Mouse (Mus musculus) liver, embryonic 16.5 days (tissue): ENCODE measurements around the gene Cfap54. TPM values are rescaled to one million over a fixed set of nuclear protein-coding genes. Genes with fewer than 3 reads are reported as not detected.

Experiments
- ATAC-seq: fragments of 200-750 bp; cut with Nextera tagmentation; 2 replicates; pipeline ENCODE4 v1.8.0; 2017; ENCODE audit warnings: low read depth, mild to moderate bottlenecking, moderate number of reproducible peaks, moderate library complexity
- H3K27ac ChIP-seq: fragments of 300-500 bp; sonication (generic); 2 replicates; pipeline ENCODE4 v1.5.1; 2014; ENCODE audit warnings: mild to moderate bottlenecking, low read length
- H3K27me3 ChIP-seq: fragments of 300-500 bp; sonication (generic); 2 replicates; pipeline ENCODE4 v1.6.1; 2014; ENCODE audit warnings: low read depth, low read length, mixed read lengths; ENCODE audit not compliant: control insufficient read depth, insufficient read depth
- H3K36me3 ChIP-seq: fragments of 300-500 bp; sonication (generic); 2 replicates; pipeline ENCODE4 v1.6.1; 2014; ENCODE audit warnings: mild to moderate bottlenecking; ENCODE audit not compliant: control insufficient read depth, insufficient read depth
- H3K4me1 ChIP-seq: fragments of 300-500 bp; sonication (generic); 2 replicates; pipeline ENCODE4 v1.6.1; 2014; ENCODE audit warnings: low read depth, low read length, mixed read lengths; ENCODE audit not compliant: control insufficient read depth
- H3K4me2 ChIP-seq: fragments of 300-500 bp; sonication (generic); 2 replicates; pipeline ENCODE4 v1.6.1; 2014; ENCODE audit warnings: low read depth, low read length, mixed read lengths
- H3K4me3 ChIP-seq: fragments of 300-500 bp; sonication (generic); 2 replicates; pipeline ENCODE4 v1.5.1; 2014; ENCODE audit warnings: low read depth, mild to moderate bottlenecking, low read length
- H3K9ac ChIP-seq: fragments of 300-500 bp; sonication (generic); 2 replicates; pipeline ENCODE4 v1.6.1; 2014; ENCODE audit warnings: low read depth, low read length
- H3K9me3 ChIP-seq: fragments of 300-500 bp; sonication (generic); replicated peaks from 2 replicates; pipeline ENCODE4 v1.6.1; 2016; ENCODE audit warnings: low read length; ENCODE audit not compliant: control insufficient read depth
- WGBS: fragments of 180-500 bp; shearing (Covaris S2); extraction: QIAGEN DNeasy Blood & Tissue Kit; methylation state at CpG from one replicate; pipeline ENCODE4 v1.1.7; 2014; ENCODE audit not compliant: insufficient replicate concordance; 5-methylcytosine and 5-hydroxymethylcytosine counted together
- polyA plus RNA-seq: library from polyadenylated mRNA; unstranded; fragments of >200 nt; fragmentation: Nextera tagmentation; extraction: Ambion mirVana; gene quantifications from 2 replicates; pipeline ENCODE4 v1.2.1, GENCODE M21; 2015

Cfap54 gene
- polyA plus RNA-seq, 1 experiment from 2014 or later = not detected

GRCm38 (mm10) chr10:93122399-93123184, 41.2 kb upstream of the Cfap54 start:
- peak overlapping the region; percentile 42; the same call in 1 of the 2 replicates for H3K27ac ChIP-seq

GRCm38 (mm10) chr10:93121262-93121860, 39.9 kb upstream of the Cfap54 start:
- no peaks in the 10 kb centered on the region for H3K27me3 ChIP-seq
- no peak overlapping the region for H3K27ac ChIP-seq
- no peaks in the 10 kb centered on the region for H3K9me3 ChIP-seq
- ATAC-seq = no peak
- H3K36me3 ChIP-seq = no peaks in the 10 kb centered on the region
- H3K9ac ChIP-seq = no peak overlapping the region
- H3K4me3 ChIP-seq = no peak overlapping the region
- WGBS = 46% methylated on average over 6 of the region's 6 CpGs
- H3K4me2 ChIP-seq = no peak overlapping the region
- peaks cover 33% of the 10 kb centered on the region for H3K4me1 ChIP-seq

More at GRCm38 (mm10) chr10:93122399-93123184, 41.2 kb upstream of the Cfap54 start:
- H3K4me2 ChIP-seq = no peak overlapping the region
- no peaks in the 10 kb centered on the region for H3K27me3 ChIP-seq
- H3K4me1 ChIP-seq = peaks cover 35% of the 10 kb centered on the region
- no peaks in the 10 kb centered on the region for H3K36me3 ChIP-seq
- H3K4me3 ChIP-seq = no peak overlapping the region
- H3K9me3 ChIP-seq = no peaks in the 10 kb centered on the region
- WGBS = 28% methylated on average over 12 of the region's 12 CpGs
- no peak for ATAC-seq
- no peak overlapping the region for H3K9ac ChIP-seq

GRCm38 (mm10) chr10:93119809-93120208, 38.4 kb upstream of the Cfap54 start:
- Histone ChIP-seq H3K27ac (no peak overlapping the region), H3K4me1 (peaks cover 29% of the 10 kb centered on the region), H3K4me2 (no peak overlapping the region), H3K4me3 (no peak overlapping the region), H3K9me3 (no peaks in the 10 kb centered on the region), H3K9ac (no peak overlapping the region), H3K36me3 (no peaks in the 10 kb centered on the region), H3K27me3 (no peaks in the 10 kb centered on the region)
- 69% methylated on average over 5 of the region's 5 CpGs for WGBS
- ATAC-seq = no peak

GRCm38 (mm10) chr10:93116636-93117035, 35.2 kb upstream of the Cfap54 start:
- H3K36me3 ChIP-seq = no peaks in the 10 kb centered on the region
- H3K4me3 ChIP-seq = no peak overlapping the region
- H3K27me3 ChIP-seq = no peaks in the 10 kb centered on the region
- no peaks in the 10 kb centered on the region for H3K9me3 ChIP-seq
- H3K4me2 ChIP-seq = no peak overlapping the region
- 55% methylated on average over 3 of the region's 3 CpGs for WGBS
- peaks cover 9% of the 10 kb centered on the region for H3K4me1 ChIP-seq
- ATAC-seq = no peak
- no peak overlapping the region for H3K9ac ChIP-seq
- H3K27ac ChIP-seq = no peak overlapping the region

GRCm38 (mm10) chr10:93115743-93116142, 34.3 kb upstream of the Cfap54 start:
- ATAC-seq = no peak
- Histone ChIP-seq H3K36me3 (no peaks in the 10 kb centered on the region), H3K27me3 (no peaks in the 10 kb centered on the region), H3K27ac (no peak overlapping the region), H3K9me3 (no peaks in the 10 kb centered on the region), H3K4me2 (no peak overlapping the region), H3K9ac (no peak overlapping the region), H3K4me3 (no peak overlapping the region), H3K4me1 (peaks cover 3% of the 10 kb centered on the region)
- 18% methylated on average over 1 of the region's 1 CpGs for WGBS

- peak; percentile 66 for ATAC-seq
- Histone ChIP-seq H3K36me3 (no peaks in the 10 kb centered on the region), H3K4me2 (no peak overlapping the region), H3K9me3 (no peaks in the 10 kb centered on the region), H3K9ac (no peak overlapping the region), H3K27me3 (no peaks in the 10 kb centered on the region), H3K27ac (no peak overlapping the region), H3K4me1 (peaks cover 3% of the 10 kb centered on the region), H3K4me3 (no peak overlapping the region)
- WGBS = 83% methylated on average over 1 of the region's 1 CpGs
Observed at GRCm38 (mm10) chr10:93114782-93115181, 33.4 kb upstream of the Cfap54 start.

- Histone ChIP-seq H3K27me3 (no peaks in the 10 kb centered on the region), H3K27ac (no peak overlapping the region), H3K4me1 (peaks cover 3% of the 10 kb centered on the region), H3K4me3 (no peak overlapping the region), H3K36me3 (no peaks in the 10 kb centered on the region), H3K4me2 (no peak overlapping the region), H3K9ac (no peak overlapping the region), H3K9me3 (no peaks in the 10 kb centered on the region)
- no peak for ATAC-seq
- WGBS = 78% methylated on average over 8 of the region's 8 CpGs
Observed at GRCm38 (mm10) chr10:93113968-93114367, 32.5 kb upstream of the Cfap54 start.

- no peak overlapping the region for H3K27ac ChIP-seq
- 71% methylated on average over 6 of the region's 6 CpGs for WGBS
Observed at GRCm38 (mm10) chr10:93112021-93112420, 30.6 kb upstream of the Cfap54 start.

GRCm38 (mm10) chr10:93111412-93111811, 30.0 kb upstream of the Cfap54 start:
- Histone ChIP-seq H3K9me3 (no peaks in the 10 kb centered on the region), H3K4me3 (no peak overlapping the region), H3K36me3 (no peaks in the 10 kb centered on the region), H3K27ac (no peak overlapping the region), H3K4me2 (no peak overlapping the region), H3K4me1 (peaks cover 3% of the 10 kb centered on the region), H3K9ac (no peak overlapping the region), H3K27me3 (no peaks in the 10 kb centered on the region)
- 48% methylated on average over 8 of the region's 8 CpGs for WGBS
- ATAC-seq = no peak

More at GRCm38 (mm10) chr10:93112021-93112420, 30.6 kb upstream of the Cfap54 start:
- no peaks in the 10 kb centered on the region for H3K9me3 ChIP-seq
- peaks cover 3% of the 10 kb centered on the region for H3K4me1 ChIP-seq
- no peaks in the 10 kb centered on the region for H3K36me3 ChIP-seq
- H3K9ac ChIP-seq = no peak overlapping the region
- H3K4me2 ChIP-seq = no peak overlapping the region
- no peak overlapping the region for H3K4me3 ChIP-seq
- no peaks in the 10 kb centered on the region for H3K27me3 ChIP-seq
- ATAC-seq = no peak
